9 mouse cellular contexts compared by ENCODE assay signal in the genomic region with DNA sequence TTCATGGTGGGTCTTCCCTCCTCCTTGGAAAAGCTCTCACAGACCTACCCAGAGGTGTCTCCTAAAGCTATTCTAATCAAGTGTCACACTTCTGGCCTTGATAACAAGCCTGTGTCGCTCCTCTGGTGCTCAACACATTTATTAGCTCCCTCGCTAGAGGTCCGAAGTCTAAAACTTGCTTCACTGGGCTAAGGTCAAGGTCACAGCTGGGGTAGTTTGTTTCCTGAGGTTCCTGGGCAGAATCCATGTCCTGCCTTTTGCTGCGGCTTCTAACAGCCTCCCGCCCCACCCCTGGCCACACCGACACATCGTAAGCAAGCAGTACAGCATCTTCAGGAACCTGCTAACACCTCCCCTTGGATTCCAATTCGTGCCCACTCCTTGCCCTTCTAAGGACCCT. TPM values are rescaled to one million over a fixed set of nuclear protein-coding genes. Genes with fewer than 3 reads are reported as not detected.
"Had no signal": no experiment of that assay in that cellular context is flagged by ENCODE, and none has a peak within 500 bp of the region (broad histone marks: within the 10 kb centered on the region; RNA-seq: fewer than 3 reads in every experiment).

No protein-coding gene starts in this region.

- ATAC-seq: midbrain, embryonic 13.5 days had no signal

- H3K9me3 ChIP-seq: limb, embryonic 12.5 days; midbrain, embryonic 13.5 days had no signal

- H3K27ac ChIP-seq: layer of hippocampus, adult 2 months; limb, embryonic 12.5 days; midbrain, embryonic 13.5 days had no signal

- H3K9ac ChIP-seq: limb, embryonic 12.5 days; midbrain, embryonic 13.5 days had no signal

- H3K4me3 ChIP-seq: layer of hippocampus, adult 2 months; limb, embryonic 12.5 days; midbrain, embryonic 13.5 days had no signal

- H3K27me3 ChIP-seq: midbrain, embryonic 13.5 days had no signal

- H3K4me2 ChIP-seq: limb, embryonic 12.5 days; midbrain, embryonic 13.5 days had no signal

- DNase-seq: kidney, adult 11 months; kidney, postnatal 10 days; kidney, postnatal 4 days; right cerebral cortex, postnatal 14 days; thymus, postnatal 4 days had no signal

RNA-seq across cellular contexts. Expression of a gene that starts 42.8 kb away (rescaled TPM):
- total RNA-seq: megakaryocyte-erythroid progenitor cell, adult 5-6 weeks had no signal
